Mouse (Mus musculus) lung, postnatal 36 days (tissue): ENCODE results near the gene Meaf6.
A peak's percentile ranks its signal among the peaks of the same experiment; 100 is the strongest.

ENCODE experiments used
- DNase-seq: peaks from one replicate; pipeline ENCODE4 v3.0.0; 2022; ENCODE audit warnings: mixed read lengths

Gene Meaf6

GRCm38 (mm10) chr4:125116090-125116861, 31.3 kb downstream of the Meaf6 start:
- DNase-seq: peak; percentile 89

GRCm38 (mm10) chr4:125116929-125117328, 32.0 kb downstream of the Meaf6 start:
- DNase-seq: no peak

- peak; percentile 53 for DNase-seq
Measured at GRCm38 (mm10) chr4:125117902-125118320, 33.0 kb downstream of the Meaf6 start.

GRCm38 (mm10) chr4:125119070-125119469, 34.1 kb downstream of the Meaf6 start:
- DNase-seq: no peak

GRCm38 (mm10) chr4:125119721-125120120, 34.8 kb downstream of the Meaf6 start:
- no peak for DNase-seq

GRCm38 (mm10) chr4:125122431-125123278, 37.7 kb downstream of the Meaf6 start:
- DNase-seq: peak; percentile 83

- no peak for DNase-seq
Measured at GRCm38 (mm10) chr4:125123279-125123671, 38.3 kb downstream of the Meaf6 start.

- DNase-seq: peak; percentile 74
Measured at GRCm38 (mm10) chr4:125124424-125125209, 39.7 kb downstream of the Meaf6 start.

GRCm38 (mm10) chr4:125125361-125125921, 40.5 kb downstream of the Meaf6 start:
- DNase-seq: no peak

- no peak for DNase-seq
Measured at GRCm38 (mm10) chr4:125126186-125126585, 41.3 kb downstream of the Meaf6 start.

- no peak for DNase-seq
Measured at GRCm38 (mm10) chr4:125126761-125127160, 41.8 kb downstream of the Meaf6 start.

GRCm38 (mm10) chr4:125127305-125128084, 42.6 kb downstream of the Meaf6 start, which contains the start of gene Zc3h12a:
Gene Zc3h12a, minus strand, starts transcription at chr4:125127840.
- peak; percentile 94 for DNase-seq

GRCm38 (mm10) chr4:125131493-125131892, 46.6 kb downstream of the Meaf6 start:
- DNase-seq: no peak

- peak; percentile 82 for DNase-seq
Measured at GRCm38 (mm10) chr4:125132394-125132793, 47.5 kb downstream of the Meaf6 start.

GRCm38 (mm10) chr4:125134192-125134591, 49.3 kb downstream of the Meaf6 start:
- DNase-seq: no peak

GRCm38 (mm10) chr4:125134631-125135030, 49.7 kb downstream of the Meaf6 start:
- no peak for DNase-seq

- no peak for DNase-seq
Measured at GRCm38 (mm10) chr4:125135076-125135855, 50.3 kb downstream of the Meaf6 start.

GRCm38 (mm10) chr4:125136303-125136888, 51.5 kb downstream of the Meaf6 start:
- DNase-seq: no peak

- no peak for DNase-seq
Measured at GRCm38 (mm10) chr4:125138321-125138720, 53.4 kb downstream of the Meaf6 start.

GRCm38 (mm10) chr4:125144211-125144610, 59.3 kb downstream of the Meaf6 start:
- DNase-seq: no peak

GRCm38 (mm10) chr4:125144627-125145026, 59.7 kb downstream of the Meaf6 start:
- DNase-seq: no peak
